Mouse (Mus musculus) liver, embryonic 14.5 days (tissue): ENCODE data around the gene Fut2.

Experiments
- CTCF ChIP-seq: IDR thresholded peaks from 2 replicates; pipeline ENCODE4 v1.5.1; 2016; ENCODE audit warnings: antibody characterized with exemption, low read depth, control low read depth
- EP300 ChIP-seq: IDR thresholded peaks from 2 replicates; pipeline ENCODE4 v1.6.1; 2016; ENCODE audit warnings: antibody characterized with exemption, low read depth

DNA sequence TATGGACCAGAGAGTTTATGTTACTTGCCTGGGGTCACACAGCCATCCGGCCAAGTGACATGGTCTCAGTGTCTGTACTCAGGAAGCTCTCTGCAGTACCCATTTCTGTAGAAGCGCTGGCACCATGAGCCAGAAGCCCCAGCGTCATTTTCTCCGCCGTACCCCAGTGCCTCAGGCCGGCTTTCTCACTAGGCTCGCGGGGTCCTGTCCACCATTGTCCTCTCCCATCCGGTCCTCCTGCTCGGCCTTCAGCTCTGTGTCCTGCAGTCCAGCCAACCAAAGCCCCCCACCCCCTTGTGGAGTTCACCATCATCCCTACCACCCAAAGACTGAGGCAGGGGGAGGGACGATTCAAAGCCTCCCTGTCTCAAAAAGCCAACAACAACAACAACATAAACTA is 35.4 kb upstream of the Fut2 start:
- TF ChIP-seq CTCF (no peak), EP300 (no peak)
